Mouse (Mus musculus): ENCODE results near the gene D7Ertd443e.

The D7Ertd443e gene

GRCm38 (mm10) chr7:134289126-134289525 lies 96.3 kb downstream of the D7Ertd443e start:
- no peak for DNase-seq (ENCODE audit: low spot score in 2 of 2)

- peak; percentile 42 to 56 for DNase-seq (ENCODE audit: low spot score in 2 of 2)
Measured at GRCm38 (mm10) chr7:134287570-134288222, 97.8 kb downstream of the D7Ertd443e start.

GRCm38 (mm10) chr7:134272956-134273355 lies 112.5 kb downstream of the D7Ertd443e start:
- no peak for DNase-seq (ENCODE audit: low spot score in 2 of 2)

- no peak for DNase-seq (ENCODE audit: low spot score in 2 of 2)
Measured at GRCm38 (mm10) chr7:134272421-134272820, 113.0 kb downstream of the D7Ertd443e start.

GRCm38 (mm10) chr7:134265783-134266182 lies 119.7 kb downstream of the D7Ertd443e start:
- no peak for DNase-seq (ENCODE audit: low spot score in 2 of 2)

GRCm38 (mm10) chr7:134263146-134263906 lies 122.1 kb downstream of the D7Ertd443e start:
- DNase-seq (ENCODE audit: low spot score in 2 of 2) = peak; percentile 22 to 43

- peak; percentile 73 to 79 for DNase-seq (ENCODE audit: low spot score in 2 of 2)
Measured at GRCm38 (mm10) chr7:134261003-134261701, 124.3 kb downstream of the D7Ertd443e start.

- no peak for DNase-seq (ENCODE audit: low spot score in 2 of 2)
Measured at GRCm38 (mm10) chr7:134250273-134250870, 135.1 kb downstream of the D7Ertd443e start.

- no peak for DNase-seq (ENCODE audit: low spot score in 2 of 2)
Measured at GRCm38 (mm10) chr7:134248041-134248440, 137.4 kb downstream of the D7Ertd443e start.

- no peak for DNase-seq (ENCODE audit: low spot score in 2 of 2)
Measured at GRCm38 (mm10) chr7:134246624-134247023, 138.8 kb downstream of the D7Ertd443e start.

- no peak for DNase-seq (ENCODE audit: low spot score in 2 of 2)
Measured at GRCm38 (mm10) chr7:134242773-134243172, 142.7 kb downstream of the D7Ertd443e start.

GRCm38 (mm10) chr7:134241212-134241611 lies 144.2 kb downstream of the D7Ertd443e start:
- no peak for DNase-seq (ENCODE audit: low spot score in 2 of 2)

- no peak for DNase-seq (ENCODE audit: low spot score in 2 of 2)
Measured at GRCm38 (mm10) chr7:134240579-134240978, 144.9 kb downstream of the D7Ertd443e start.

- DNase-seq (ENCODE audit: low spot score in 2 of 2) = no peak
Measured at GRCm38 (mm10) chr7:134238863-134239262, 146.6 kb downstream of the D7Ertd443e start.

- no peak for DNase-seq (ENCODE audit: low spot score in 2 of 2)
Measured at GRCm38 (mm10) chr7:134237356-134237755, 148.1 kb downstream of the D7Ertd443e start.

GRCm38 (mm10) chr7:134236727-134237126 lies 148.7 kb downstream of the D7Ertd443e start:
- no peak for DNase-seq (ENCODE audit: low spot score in 2 of 2)

- DNase-seq (ENCODE audit: low spot score in 2 of 2) = no peak
Measured at GRCm38 (mm10) chr7:134235552-134235951, 149.9 kb downstream of the D7Ertd443e start.

GRCm38 (mm10) chr7:134231378-134232346 lies 153.8 kb downstream of the D7Ertd443e start, which contains the start of gene Adam12:
Gene Adam12, minus strand, starts transcription at chr7:134232146.
- no peak for DNase-seq (ENCODE audit: low spot score in 2 of 2)

- DNase-seq (ENCODE audit: low spot score in 2 of 2) = no peak
Measured at GRCm38 (mm10) chr7:134230708-134231107, 154.8 kb downstream of the D7Ertd443e start.

- DNase-seq (ENCODE audit: low spot score in 2 of 2) = no peak
Measured at GRCm38 (mm10) chr7:134229899-134230298, 155.6 kb downstream of the D7Ertd443e start.

Data from heart, adult 9 months (tissue).